Mouse (Mus musculus): ENCODE results near the gene Ate1. TPM values are rescaled to one million over a fixed set of nuclear protein-coding genes. Genes with fewer than 3 reads are reported as not detected.

Ate1 gene
- polyA plus RNA-seq, 1 experiment from 2014 or later, result 34.3 TPM

- no peaks in the 10 kb centered on the region for H3K79me2 ChIP-seq (ENCODE audit: inconsistent target)
- no peak overlapping the region for H3K27ac ChIP-seq
- no peak overlapping the region for H3K4me3 ChIP-seq (ENCODE audit: inconsistent target)
- no peaks in the 10 kb centered on the region for H3K36me3 ChIP-seq (ENCODE audit: inconsistent target)
- 80% methylated on average over 12 of the region's 12 CpGs for WGBS (ENCODE audit: missing documents)
Observed at GRCm38 (mm10) chr7:130367222-130368035, 152.7 kb downstream of the Ate1 start.

DNA sequence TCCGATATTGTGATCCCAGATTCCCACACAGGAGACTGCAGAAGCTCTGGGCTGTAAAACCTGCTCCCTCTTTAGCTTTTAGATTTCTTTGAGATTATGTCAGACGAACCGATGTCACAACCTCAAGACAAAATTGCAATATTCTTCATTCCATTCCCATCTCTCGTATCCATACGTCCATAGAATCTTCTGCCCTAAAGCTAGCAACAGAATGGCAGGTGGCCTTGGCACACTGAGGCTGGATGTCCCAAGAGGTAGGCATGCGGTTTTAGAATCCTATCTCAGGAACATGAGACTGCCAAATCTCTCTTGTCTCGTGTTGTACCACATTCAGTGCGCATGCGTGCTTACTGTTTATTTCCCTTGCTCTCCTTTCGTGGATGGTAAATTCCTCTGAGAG is 154.5 kb downstream of the Ate1 start:
- no peak overlapping the region for H3K27ac ChIP-seq
- WGBS (ENCODE audit: missing documents), result 93% methylated on average over 10 of the region's 10 CpGs
- H3K79me2 ChIP-seq (ENCODE audit: inconsistent target), result no peaks in the 10 kb centered on the region
- H3K36me3 ChIP-seq (ENCODE audit: inconsistent target), result no peaks in the 10 kb centered on the region
- H3K4me3 ChIP-seq (ENCODE audit: inconsistent target), result no peak overlapping the region

Other genes starting within 250 kb of the Ate1 start
- gene Nsmce4a, start 52.7 kb upstream of the Ate1 start, polyA plus RNA-seq (2018), result 35.5 to 54.7 TPM (median 44.5 TPM) in 3 replicates
- 3.0 to 6.8 TPM (median 3.3 TPM) in 3 replicates for gene Tacc2, start 57.1 kb upstream of the Ate1 start, polyA plus RNA-seq (2018)